Mouse (Mus musculus): ENCODE data around the gene Fcrl6. TPM values are rescaled to one million over a fixed set of nuclear protein-coding genes. Genes with fewer than 3 reads are reported as not detected.
A peak's percentile ranks its signal among the peaks of the same experiment; 100 is the strongest.

The Fcrl6 gene
- polyA plus RNA-seq, 1 experiment, result not detected

GRCm38 (mm10) chr1:172638781-172639180 is 36.4 kb upstream of the Fcrl6 start:
- no peak overlapping the region for H3K4me3 ChIP-seq (ENCODE audit: insufficient read depth, poor library complexity, severe bottlenecking)
- H3K27me3 ChIP-seq (ENCODE audit: control insufficient read depth, insufficient read depth, insufficient read length), result no peaks in the 10 kb centered on the region
- no peaks in the 10 kb centered on the region for H3K79me3 ChIP-seq (ENCODE audit: low read depth)
- no peaks in the 10 kb centered on the region for H3K36me3 ChIP-seq (ENCODE audit: control insufficient read depth, insufficient read depth)
- no peaks in the 10 kb centered on the region for H3K79me2 ChIP-seq (ENCODE audit: control insufficient read depth, insufficient read depth)
- H3ac ChIP-seq (ENCODE audit: control insufficient read depth, insufficient read length, low read depth), result no peak overlapping the region
- TF ChIP-seq CEBPB (IDR thresholded peaks at IDR 0.05; ENCODE audit: low read depth) (no peak), CTCF (IDR thresholded peaks at IDR 0.05; ENCODE audit: control insufficient read depth, insufficient read depth, insufficient read length) (no peak), USF1 (IDR thresholded peaks at IDR 0.05; ENCODE audit: low read depth) (no peak), MAX (IDR thresholded peaks at IDR 0.05) (no peak), FOSL1 (IDR thresholded peaks at IDR 0.05; ENCODE audit: insufficient read depth, low read length, poor library complexity, severe bottlenecking) (no peak), MYOG (IDR thresholded peaks at IDR 0.05; ENCODE audit: control insufficient read depth, extremely low read depth, insufficient read length) (no peak), MYOD1 (IDR thresholded peaks at IDR 0.05; ENCODE audit: control insufficient read depth, insufficient read length, low read depth) (no peak)

- H3K79me2 ChIP-seq (ENCODE audit: control insufficient read depth, insufficient read depth), result no peaks in the 10 kb centered on the region
- TF ChIP-seq CEBPB (IDR thresholded peaks at IDR 0.05; ENCODE audit: low read depth) (no peak), FOSL1 (IDR thresholded peaks at IDR 0.05; ENCODE audit: insufficient read depth, low read length, poor library complexity, severe bottlenecking) (no peak), CTCF (IDR thresholded peaks at IDR 0.05; ENCODE audit: control insufficient read depth, insufficient read depth, insufficient read length) (no peak), USF1 (IDR thresholded peaks at IDR 0.05; ENCODE audit: low read depth) (no peak), MAX (IDR thresholded peaks at IDR 0.05) (no peak), MYOD1 (IDR thresholded peaks at IDR 0.05; ENCODE audit: control insufficient read depth, insufficient read length, low read depth) (no peak), MYOG (IDR thresholded peaks at IDR 0.05; ENCODE audit: control insufficient read depth, extremely low read depth, insufficient read length) (no peak)
- no peaks in the 10 kb centered on the region for H3K79me3 ChIP-seq (ENCODE audit: low read depth)
- H3ac ChIP-seq (ENCODE audit: control insufficient read depth, insufficient read length, low read depth), result no peak overlapping the region
- H3K4me3 ChIP-seq (ENCODE audit: insufficient read depth, poor library complexity, severe bottlenecking), result no peak overlapping the region
- no peaks in the 10 kb centered on the region for H3K27me3 ChIP-seq (ENCODE audit: control insufficient read depth, insufficient read depth, insufficient read length)
- no peaks in the 10 kb centered on the region for H3K36me3 ChIP-seq (ENCODE audit: control insufficient read depth, insufficient read depth)
These were observed 35.5 kb upstream of the Fcrl6 start for GRCm38 (mm10) chr1:172637801-172638200.

GRCm38 (mm10) chr1:172636266-172636665 is 33.9 kb upstream of the Fcrl6 start:
- Histone ChIP-seq H3K79me2 (ENCODE audit: control insufficient read depth, insufficient read depth) (no peaks in the 10 kb centered on the region), H3ac (ENCODE audit: control insufficient read depth, insufficient read length, low read depth) (no peak overlapping the region), H3K27me3 (ENCODE audit: control insufficient read depth, insufficient read depth, insufficient read length) (no peaks in the 10 kb centered on the region), H3K79me3 (ENCODE audit: low read depth) (no peaks in the 10 kb centered on the region), H3K4me3 (ENCODE audit: insufficient read depth, poor library complexity, severe bottlenecking) (no peak overlapping the region), H3K36me3 (ENCODE audit: control insufficient read depth, insufficient read depth) (no peaks in the 10 kb centered on the region)
- TF ChIP-seq CTCF (IDR thresholded peaks at IDR 0.05; ENCODE audit: control insufficient read depth, insufficient read depth, insufficient read length) (no peak), MAX (IDR thresholded peaks at IDR 0.05) (no peak), MYOD1 (IDR thresholded peaks at IDR 0.05; ENCODE audit: control insufficient read depth, insufficient read length, low read depth) (no peak), USF1 (IDR thresholded peaks at IDR 0.05; ENCODE audit: low read depth) (no peak), CEBPB (IDR thresholded peaks at IDR 0.05; ENCODE audit: low read depth) (no peak)

DNA sequence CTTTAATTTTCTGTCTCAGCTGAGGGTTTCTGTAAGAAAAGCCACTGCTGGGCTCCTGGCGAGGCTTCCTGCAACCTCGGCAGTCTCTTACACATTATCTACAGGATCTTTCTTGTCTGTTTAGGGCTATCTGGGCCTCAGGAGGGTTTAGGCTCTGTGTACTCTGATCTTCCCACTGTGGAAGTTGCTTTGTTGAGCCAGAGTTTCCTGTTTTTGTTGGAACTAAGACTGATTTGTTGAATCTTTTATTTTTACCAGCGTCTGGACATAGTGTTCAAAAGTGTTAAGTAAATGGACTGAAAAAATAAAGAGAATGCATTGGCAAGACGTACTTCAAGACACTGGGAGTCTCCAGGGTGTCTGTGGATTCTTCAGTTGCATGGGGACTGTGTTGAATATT is 32.9 kb upstream of the Fcrl6 start:
- Histone ChIP-seq H3K79me2 (ENCODE audit: control insufficient read depth, insufficient read depth) (no peaks in the 10 kb centered on the region), H3K4me3 (ENCODE audit: insufficient read depth, poor library complexity, severe bottlenecking) (no peak overlapping the region), H3ac (ENCODE audit: control insufficient read depth, insufficient read length, low read depth) (no peak overlapping the region), H3K36me3 (ENCODE audit: control insufficient read depth, insufficient read depth) (no peaks in the 10 kb centered on the region), H3K79me3 (ENCODE audit: low read depth) (no peaks in the 10 kb centered on the region), H3K27me3 (ENCODE audit: control insufficient read depth, insufficient read depth, insufficient read length) (no peaks in the 10 kb centered on the region)
- no peak for TF ChIP-seq FOSL1 (IDR thresholded peaks at IDR 0.05; ENCODE audit: insufficient read depth, low read length, poor library complexity, severe bottlenecking)
- no peak for TF ChIP-seq MYOD1 (IDR thresholded peaks at IDR 0.05; ENCODE audit: control insufficient read depth, insufficient read length, low read depth)

DNA sequence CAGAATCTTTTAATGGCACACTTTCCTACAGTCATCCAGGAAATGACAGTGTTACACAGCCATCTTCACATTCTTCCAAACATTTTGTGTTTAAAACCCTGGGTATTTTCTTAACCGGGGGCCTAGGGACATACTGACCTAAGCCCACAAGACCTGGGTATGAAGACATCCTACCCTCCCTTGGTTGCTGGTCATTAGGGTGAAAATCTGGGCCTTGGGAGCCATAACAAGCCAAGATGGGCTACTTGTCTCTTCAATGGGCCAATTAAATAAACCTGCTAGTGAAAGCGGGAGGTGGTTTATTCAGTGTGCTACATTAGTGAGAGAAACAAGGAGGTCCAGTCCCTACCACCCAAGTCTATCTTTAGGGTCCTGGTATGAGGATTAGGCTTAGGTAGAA is 31.8 kb upstream of the Fcrl6 start:
- no peaks in the 10 kb centered on the region for H3K79me2 ChIP-seq (ENCODE audit: control insufficient read depth, insufficient read depth)
- TF ChIP-seq MYOG (IDR thresholded peaks at IDR 0.05; ENCODE audit: control insufficient read depth, extremely low read depth, insufficient read length) (no peak), FOSL1 (IDR thresholded peaks at IDR 0.05; ENCODE audit: insufficient read depth, low read length, poor library complexity, severe bottlenecking) (no peak), CEBPB (IDR thresholded peaks at IDR 0.05; ENCODE audit: low read depth) (no peak), CTCF (IDR thresholded peaks at IDR 0.05; ENCODE audit: control insufficient read depth, insufficient read depth, insufficient read length) (no peak), MAX (IDR thresholded peaks at IDR 0.05) (no peak), MYOD1 (IDR thresholded peaks at IDR 0.05; ENCODE audit: control insufficient read depth, insufficient read length, low read depth) (no peak), USF1 (IDR thresholded peaks at IDR 0.05; ENCODE audit: low read depth) (no peak)
- no peaks in the 10 kb centered on the region for H3K36me3 ChIP-seq (ENCODE audit: control insufficient read depth, insufficient read depth)
- no peak overlapping the region for H3ac ChIP-seq (ENCODE audit: control insufficient read depth, insufficient read length, low read depth)
- no peaks in the 10 kb centered on the region for H3K79me3 ChIP-seq (ENCODE audit: low read depth)
- no peaks in the 10 kb centered on the region for H3K27me3 ChIP-seq (ENCODE audit: control insufficient read depth, insufficient read depth, insufficient read length)
- H3K4me3 ChIP-seq (ENCODE audit: insufficient read depth, poor library complexity, severe bottlenecking), result no peak overlapping the region

DNA sequence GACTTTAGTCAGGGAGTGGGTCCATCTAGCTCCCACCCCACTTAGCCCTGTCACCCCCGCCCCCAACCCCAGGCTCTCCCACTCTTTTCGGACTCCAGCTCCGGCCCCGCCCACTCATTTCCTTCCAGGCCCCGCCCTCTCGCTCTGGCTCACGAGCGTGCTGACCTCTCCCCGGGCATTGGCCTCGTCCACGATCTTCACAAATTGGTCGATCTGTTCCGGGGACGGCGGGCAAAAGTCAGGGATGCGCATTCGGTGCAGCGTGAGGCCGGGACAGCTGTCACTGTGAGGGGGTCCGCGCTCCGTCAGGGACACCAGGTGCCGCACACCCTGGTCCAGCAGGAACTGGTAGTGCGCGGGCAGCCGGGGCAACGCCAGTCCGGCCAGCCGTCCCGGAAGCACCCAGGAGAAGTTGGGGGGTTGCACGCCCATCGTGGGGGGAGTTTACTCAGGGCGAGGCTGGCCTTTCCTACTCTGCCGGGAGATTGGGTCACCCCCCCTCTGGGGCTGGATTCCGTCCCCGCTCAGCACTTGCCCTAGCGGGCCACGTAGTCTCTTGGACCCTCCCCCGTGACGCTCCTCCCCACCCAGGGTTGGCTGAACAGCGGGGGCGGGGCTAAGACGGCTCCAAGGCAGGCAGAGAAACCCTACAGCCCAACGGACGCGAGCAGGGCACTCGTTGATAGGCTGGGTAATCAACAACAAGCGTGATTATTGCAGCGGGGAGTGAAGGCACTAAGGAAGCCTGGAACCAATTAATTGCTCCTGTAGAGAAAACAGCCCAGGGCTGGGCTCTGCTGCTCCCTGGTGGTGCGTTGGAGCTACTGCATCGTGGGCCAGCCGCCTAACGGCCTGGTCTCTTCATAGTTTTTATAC is 30.3 kb upstream of the Fcrl6 start, which contains the start of gene Dusp23:
Gene Dusp23, minus strand, starts transcription at position 512 of the 876 bp plus-strand sequence.
- Histone ChIP-seq H3K79me3 (ENCODE audit: low read depth) (no peaks in the 10 kb centered on the region), H3K27me3 (ENCODE audit: control insufficient read depth, insufficient read depth, insufficient read length) (no peaks in the 10 kb centered on the region), H3ac (ENCODE audit: control insufficient read depth, insufficient read length, low read depth) (peak within 1 kb of the TSS; percentile 93), H3K36me3 (ENCODE audit: control insufficient read depth, insufficient read depth) (no peaks in the 10 kb centered on the region), H3K4me3 (ENCODE audit: insufficient read depth, poor library complexity, severe bottlenecking) (peak within 1 kb of the TSS; percentile 25), H3K79me2 (ENCODE audit: control insufficient read depth, insufficient read depth) (no peaks in the 10 kb centered on the region)
- peak; percentile 68 for TF ChIP-seq CTCF (IDR thresholded peaks at IDR 0.05; ENCODE audit: control insufficient read depth, insufficient read depth, insufficient read length)
- TF ChIP-seq MAX (IDR thresholded peaks at IDR 0.05), result no peak
- no peak for TF ChIP-seq FOSL1 (IDR thresholded peaks at IDR 0.05; ENCODE audit: insufficient read depth, low read length, poor library complexity, severe bottlenecking)
- no peak for TF ChIP-seq MYOG (IDR thresholded peaks at IDR 0.05; ENCODE audit: control insufficient read depth, extremely low read depth, insufficient read length)
